Mouse (Mus musculus) WW6 (cell line): ENCODE measurements at regions not wholly inside any gene's neighbourhood (a gene's known extent, or its start where the extent isn't known, plus 50 kb on each side); places are given as distances from the start of the nearest gene placed in this dataset.

Experiments used
- DNase-seq: peaks from one replicate; pipeline ENCODE4 v3.0.0-alpha.2; 2013; ENCODE audit warnings: low read depth, low spot score

GRCm38 (mm10) chr7:136159136-136159535 is 443.0 kb upstream of the Mki67 start:
- no peak for DNase-seq

DNA sequence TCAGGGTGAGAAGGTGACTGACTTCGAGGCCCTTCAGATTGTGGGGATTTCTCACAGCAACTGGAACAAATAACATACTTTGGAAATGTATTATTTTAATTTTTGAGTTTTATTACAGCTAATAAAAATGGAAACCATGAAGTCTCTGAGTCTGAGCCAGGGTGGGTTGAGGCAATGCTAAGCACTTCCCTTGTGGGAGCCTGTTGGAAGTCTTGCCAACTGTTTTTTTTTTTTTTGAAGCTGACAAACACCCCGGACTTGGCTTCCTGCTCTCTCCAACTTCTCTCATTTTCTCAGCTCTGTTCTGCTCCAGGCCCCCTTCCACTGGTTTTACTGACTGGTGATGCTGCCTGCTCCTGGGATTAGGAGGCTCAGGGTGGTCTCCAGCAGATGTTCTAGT is 445.4 kb upstream of the Mki67 start:
- DNase-seq = no peak

- DNase-seq = no peak
Observed at GRCm38 (mm10) chr7:136164834-136165233, 448.7 kb upstream of the Mki67 start.

- no peak for DNase-seq
Observed at GRCm38 (mm10) chr7:136169261-136169660, 453.1 kb upstream of the Mki67 start.

GRCm38 (mm10) chr7:136176373-136176772 is 460.2 kb upstream of the Mki67 start:
- no peak for DNase-seq

DNA sequence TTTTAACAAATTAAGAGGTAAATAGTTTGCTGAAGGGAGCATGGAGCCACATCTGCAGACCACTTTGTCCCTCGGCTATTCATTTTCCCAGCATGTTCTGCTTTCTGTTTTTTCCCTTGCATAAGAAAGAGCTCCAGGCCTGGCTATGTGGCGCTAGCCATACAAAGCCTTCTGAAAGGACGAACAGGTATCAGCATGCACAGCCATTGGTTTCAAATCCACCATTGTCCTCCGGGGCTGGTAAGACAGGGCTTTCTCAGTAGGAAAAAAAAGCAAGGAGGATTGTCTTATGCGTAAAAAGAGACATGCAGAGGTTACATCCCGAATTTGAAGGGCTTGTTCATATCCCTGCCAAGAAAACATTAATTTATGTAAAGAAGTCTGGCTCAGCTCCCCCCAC is 464.8 kb upstream of the Mki67 start:
- DNase-seq = no peak

GRCm38 (mm10) chr7:136182101-136182500 is 465.9 kb upstream of the Mki67 start:
- no peak for DNase-seq

DNA sequence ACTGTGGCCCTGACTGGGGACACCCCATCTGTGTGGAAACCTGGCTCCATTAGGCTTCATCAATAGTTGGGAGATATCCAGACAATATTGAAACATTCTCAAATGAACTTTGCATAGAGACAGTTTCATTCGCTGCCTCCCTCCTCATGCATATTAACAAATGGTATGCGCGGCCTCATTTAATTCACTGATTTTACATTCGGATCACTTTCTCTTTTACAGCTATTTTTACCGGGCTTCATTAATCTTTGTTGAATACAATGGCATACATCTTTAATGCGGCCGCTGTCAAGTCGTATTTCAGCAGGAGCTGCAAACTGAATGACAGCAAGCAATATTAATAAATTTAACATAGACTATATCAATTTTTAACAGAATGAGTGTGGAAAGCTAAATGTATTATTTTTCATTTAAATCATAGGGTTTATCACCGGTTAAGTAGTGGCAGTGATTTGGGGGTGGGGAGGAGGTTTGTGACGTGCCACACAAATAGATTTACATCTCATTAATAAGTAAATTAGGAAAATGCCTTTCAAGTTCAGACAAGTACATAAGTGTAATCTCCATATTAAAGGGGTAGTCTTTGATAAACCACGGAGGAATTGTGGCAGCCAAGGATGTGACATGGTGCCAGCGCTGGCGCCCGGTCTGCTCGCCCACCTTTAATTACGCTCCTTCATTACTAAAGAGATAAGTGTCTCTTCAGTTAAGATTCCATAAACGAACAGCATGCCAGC is 480.4 kb upstream of the Mki67 start:
- no peak for DNase-seq

DNA sequence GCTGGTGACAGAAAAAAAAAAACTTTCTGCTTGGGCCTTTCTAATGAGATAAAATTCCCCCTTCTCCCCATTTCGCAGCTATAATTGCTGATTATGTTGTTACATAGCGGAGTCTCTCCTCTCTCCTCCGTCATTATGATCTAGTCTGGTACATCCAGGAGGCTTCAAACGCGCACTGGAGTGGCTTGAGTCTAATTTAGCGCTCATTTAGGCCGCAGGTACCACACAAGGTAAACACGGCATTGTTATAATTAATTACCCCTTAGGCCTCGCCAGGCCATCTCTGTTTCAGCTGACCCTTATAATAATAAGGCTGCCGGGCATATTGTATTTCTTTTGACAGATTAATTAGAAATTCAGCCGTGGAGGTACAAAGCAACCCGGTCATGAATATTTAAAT is 492.7 kb upstream of the Mki67 start:
- no peak for DNase-seq

- no peak for DNase-seq
Observed at GRCm38 (mm10) chr7:136209299-136210171, 493.4 kb upstream of the Mki67 start.

GRCm38 (mm10) chr7:136212492-136212891 is 496.3 kb upstream of the Mki67 start:
- no peak for DNase-seq

- DNase-seq = no peak
Observed at GRCm38 (mm10) chr7:136213057-136213961, 497.1 kb upstream of the Mki67 start.

DNA sequence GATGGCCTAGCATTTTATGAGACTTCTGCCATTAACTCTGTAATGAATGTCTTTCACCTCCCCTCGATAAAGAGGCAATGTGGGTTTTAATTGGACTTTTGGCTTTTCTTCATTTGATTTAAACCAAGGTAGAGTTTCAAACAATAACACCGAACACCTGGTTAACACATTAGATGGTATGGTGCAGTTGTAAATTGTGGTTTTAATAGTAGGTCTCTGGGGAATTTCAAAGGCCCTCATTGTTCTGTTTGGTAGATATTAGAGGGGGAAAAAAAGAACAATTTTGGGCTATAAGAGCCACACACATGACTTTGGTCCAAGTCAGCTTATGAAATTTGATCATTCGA is 497.8 kb upstream of the Mki67 start:
- no peak for DNase-seq

DNA sequence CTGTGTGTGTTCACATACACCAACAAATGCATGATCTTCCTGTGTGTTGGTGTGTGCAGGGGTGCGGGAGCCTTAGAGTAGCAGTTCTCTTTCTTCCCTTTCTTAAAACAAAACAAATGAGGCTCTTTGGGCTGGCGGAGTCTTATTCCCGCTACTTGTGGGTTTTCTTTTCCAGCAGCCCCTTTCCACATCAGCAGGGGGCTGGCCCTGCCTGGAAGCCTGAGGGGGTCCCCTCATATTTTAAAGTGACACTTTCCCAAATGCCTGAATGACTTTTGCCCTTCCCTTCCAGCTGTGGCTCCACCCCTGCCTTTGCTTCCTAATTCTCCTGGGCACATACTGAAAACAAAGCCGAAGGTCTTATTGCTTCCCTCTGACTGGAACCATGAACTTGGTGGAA is 498.3 kb upstream of the Mki67 start:
- no peak for DNase-seq

- no peak for DNase-seq
Observed at GRCm38 (mm10) chr7:136216734-136217133, 500.6 kb upstream of the Mki67 start.

- no peak for DNase-seq
Observed at GRCm38 (mm10) chr7:136219564-136220244, 503.5 kb upstream of the Mki67 start.

- no peak for DNase-seq
Observed at GRCm38 (mm10) chr7:136220245-136221167, 504.3 kb upstream of the Mki67 start.

GRCm38 (mm10) chr7:136221620-136222019 is 505.5 kb upstream of the Mki67 start:
- no peak for DNase-seq

DNA sequence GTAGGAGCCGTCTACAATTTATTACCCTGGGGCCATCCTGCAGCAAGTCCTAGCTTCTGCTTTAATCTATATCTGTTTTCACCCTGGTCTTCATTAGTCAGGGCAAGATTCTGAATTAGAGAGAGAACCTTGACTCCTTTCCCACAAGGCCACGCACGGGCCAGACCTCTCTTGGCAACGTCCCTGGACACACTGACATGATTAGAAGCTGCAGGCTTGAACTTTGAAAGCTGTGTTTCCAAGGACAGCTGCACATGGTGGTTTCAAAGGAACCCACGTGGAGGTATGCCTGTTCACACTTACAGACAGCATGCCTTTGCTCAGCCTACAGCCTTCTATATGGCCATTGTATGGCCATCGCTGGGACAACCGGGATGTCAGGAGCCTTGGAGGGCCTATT is 509.9 kb upstream of the Mki67 start:
- no peak for DNase-seq

GRCm38 (mm10) chr7:136228331-136228730 is 512.2 kb upstream of the Mki67 start:
- no peak for DNase-seq
